8 mouse cellular contexts compared by ENCODE assay signal in genomic region chr2:71054716-71055115, GRCm38 (mm10). TPM values are rescaled to one million over a fixed set of nuclear protein-coding genes. Genes with fewer than 3 reads are reported as not detected.
DNase-seq lines count a peak whose midpoint lies in the region; ATAC-seq lines count a peak whose summit lies in the region.

No protein-coding gene starts in this region.

- H3K9ac ChIP-seq in liver, embryonic 12.5 days = peak overlapping the region; percentile 91

- H3K27ac ChIP-seq in forebrain, embryonic 10.5 days = peak overlapping the region; percentile 93; the same call in 1 of the 2 replicates
- H3K27ac ChIP-seq in liver, embryonic 12.5 days = 0 out of 2 replicates have a peak overlapping the region, but pooled peaks have one; percentile 76

- peak overlapping the region; percentile 73 for H3K4me3 ChIP-seq in forebrain, embryonic 10.5 days
- peak overlapping the region; percentile 80 for H3K4me3 ChIP-seq in liver, embryonic 12.5 days

- WGBS in forebrain, embryonic 10.5 days = 59% methylated on average over 9 of the region's 9 CpGs
- 29% methylated on average over 9 of the region's 9 CpGs for WGBS in liver, embryonic 12.5 days (ENCODE audit: insufficient replicate concordance)

- no peaks in the 10 kb centered on the region for H3K9me3 ChIP-seq in forebrain, embryonic 10.5 days
- H3K9me3 ChIP-seq in liver, embryonic 12.5 days (replicated peaks) = no peaks in the 10 kb centered on the region

- H3K4me2 ChIP-seq in liver, embryonic 12.5 days = peak overlapping the region; percentile 90

- peaks cover 17% of the 10 kb centered on the region for H3K36me3 ChIP-seq in forebrain, embryonic 10.5 days (replicated peaks)
- peaks cover 16% of the 10 kb centered on the region for H3K36me3 ChIP-seq in liver, embryonic 12.5 days

- H3K4me1 ChIP-seq in forebrain, embryonic 10.5 days = peaks cover 15% of the 10 kb centered on the region
- peaks cover 26% of the 10 kb centered on the region; the same call in 1 of the 2 replicates for H3K4me1 ChIP-seq in liver, embryonic 12.5 days

- ATAC-seq in liver, embryonic 12.5 days = no peak

- DNase-seq in embryo, embryonic 10.5 days (ENCODE audit: low spot score) = peak; percentile 17
- no peak for DNase-seq in embryo, embryonic 9.5 days (ENCODE audit: extremely low spot score)
- DNase-seq in 3T3-L1 (ENCODE audit: low read depth, low spot score) = peak; percentile 26
- no peak for DNase-seq in forebrain, embryonic 10.5 days (ENCODE audit: extremely low spot score, low spot score)
- no peak for DNase-seq in right cerebral cortex, adult 18-20 months
- DNase-seq in adrenal gland, adult 18-20 months (ENCODE audit: low spot score in 2 of 2) = no peak
- DNase-seq in right cerebral cortex, postnatal 10 days (ENCODE audit: low spot score in 2 of 2) = no peak

- no peaks in the 10 kb centered on the region for H3K27me3 ChIP-seq in forebrain, embryonic 10.5 days (ENCODE audit: poor library complexity, severe bottlenecking)
- no peaks in the 10 kb centered on the region for H3K27me3 ChIP-seq in liver, embryonic 12.5 days (replicated peaks)

RNA-seq across cellular contexts. Expression of gene Dcaf17, which starts 0.4 kb away (rescaled TPM):
- polyA plus RNA-seq in forebrain, embryonic 10.5 days (2016; fragmentation: Nextera tagmentation; extraction: Ambion mirVana) = 38.4 and 41.6 TPM in 2 replicates
- polyA plus RNA-seq in liver, embryonic 12.5 days (2016; fragmentation: Nextera tagmentation; extraction: Ambion mirVana) = 21.4 and 23.1 TPM in 2 replicates
- total RNA-seq in adrenal gland, adult 18-20 months (2021) = 1 to 10 TPM; 7.4 to 9.8 TPM

RNA-seq across cellular contexts. Expression of gene Mettl8, which starts 0.7 kb away (rescaled TPM):
- polyA plus RNA-seq in forebrain, embryonic 10.5 days (2016; fragmentation: Nextera tagmentation; extraction: Ambion mirVana) = 20.3 and 20.6 TPM in 2 replicates
- polyA plus RNA-seq in liver, embryonic 12.5 days (2016; fragmentation: Nextera tagmentation; extraction: Ambion mirVana) = 13.4 and 13.6 TPM in 2 replicates
- total RNA-seq in adrenal gland, adult 18-20 months (2021) = 10 to 100 TPM; 11.0 to 13.3 TPM

Comparison
In these comparisons a context has a peak if more than half of its experiments do, and no peak if none do; other contexts are left out.
1. DNase-seq: peak in embryo, embryonic 10.5 days (single experiment) and 3T3-L1 (single experiment); none in embryo, embryonic 9.5 days (single experiment), forebrain, embryonic 10.5 days (single experiment), right cerebral cortex, adult 18-20 months (single experiment), adrenal gland, adult 18-20 months (0 of 2) and right cerebral cortex, postnatal 10 days (0 of 2).